In the genomic region with DNA sequence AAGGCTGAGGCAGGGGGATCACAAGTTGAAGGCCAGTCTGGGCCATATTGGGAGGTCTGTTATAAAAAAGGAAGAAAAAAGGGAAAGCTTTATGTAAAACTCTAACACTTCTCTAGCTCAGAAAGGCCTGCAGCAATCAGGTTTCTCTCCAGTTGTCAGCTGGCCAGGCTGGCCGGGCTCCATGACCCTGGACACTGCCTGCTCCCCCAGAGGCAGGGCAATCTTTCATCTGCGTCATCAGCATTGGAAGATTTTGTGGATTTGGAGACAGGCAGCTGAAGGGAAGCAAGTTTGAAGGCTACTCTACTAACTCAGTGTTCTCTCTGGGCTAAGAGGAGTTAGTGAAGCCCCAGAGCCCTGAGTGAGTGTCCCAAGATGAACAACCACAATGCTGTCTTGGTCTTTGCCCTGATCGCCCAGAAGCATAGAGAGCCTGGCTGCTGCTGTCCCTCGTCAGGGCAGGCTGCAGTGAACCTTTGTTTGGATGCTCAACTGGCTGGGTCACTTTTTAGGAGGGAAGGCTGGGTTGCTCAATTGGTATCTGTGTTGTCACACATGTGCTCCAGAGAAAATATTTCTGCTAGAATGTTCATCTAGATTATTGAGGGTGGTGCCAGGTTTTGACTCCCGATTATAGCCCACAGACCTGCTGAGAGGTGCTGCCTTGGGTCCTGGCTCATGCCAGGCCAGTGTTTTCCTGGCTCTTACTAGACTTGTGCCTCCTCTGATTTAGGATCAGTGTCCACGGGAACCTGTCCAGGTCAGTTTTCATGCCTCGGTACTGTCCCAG, we compare ENCODE assay signal across 13 mouse cellular contexts. TPM values are rescaled to one million over a fixed set of nuclear protein-coding genes. Genes with fewer than 3 reads are reported as not detected.
DNase-seq lines count a peak whose midpoint lies in the region; ATAC-seq and TF ChIP-seq lines count a peak whose summit lies in the region.
"Had no signal": no experiment of that assay in that cellular context is flagged by ENCODE, and none has a peak within 500 bp of the region (broad histone marks: within the 10 kb centered on the region; RNA-seq: fewer than 3 reads in every experiment).

No protein-coding gene starts in this region.

- no peak overlapping the region for H3K27ac ChIP-seq in lung, postnatal 0 days (ENCODE audit: low read length)
- H3K27ac ChIP-seq in testis, adult 2 months (ENCODE audit: control insufficient read depth, insufficient read depth, low read depth, low read length): peak overlapping the region; percentile 58
- no peak overlapping the region for H3K27ac ChIP-seq in hindbrain, embryonic 10.5 days
- no peak overlapping the region for H3K27ac ChIP-seq in midbrain, embryonic 15.5 days
- H3K27ac ChIP-seq in midbrain, embryonic 14.5 days (replicated peaks; ENCODE audit: low read depth, low read length): no peak overlapping the region
- H3K27ac ChIP-seq: hindbrain, embryonic 15.5 days had no signal

- H3K4me3 ChIP-seq in lung, postnatal 0 days (ENCODE audit: low read depth, low read length): no peak overlapping the region
- H3K4me3 ChIP-seq in testis, adult 2 months (ENCODE audit: control insufficient read depth, low read depth, low read length): no peak overlapping the region
- H3K4me3 ChIP-seq in hindbrain, embryonic 10.5 days: no peak overlapping the region
- no peak overlapping the region for H3K4me3 ChIP-seq in midbrain, embryonic 15.5 days
- no peak overlapping the region for H3K4me3 ChIP-seq in midbrain, embryonic 14.5 days (replicated peaks; ENCODE audit: low read depth, low read length)
- H3K4me3 ChIP-seq: hindbrain, embryonic 15.5 days had no signal

- no peak overlapping the region for H3K4me2 ChIP-seq in lung, postnatal 0 days (replicated peaks; ENCODE audit: low read depth, low read length)
- no peak overlapping the region for H3K4me2 ChIP-seq in midbrain, embryonic 15.5 days
- no peak overlapping the region for H3K4me2 ChIP-seq in midbrain, embryonic 14.5 days (ENCODE audit: low read length)
- H3K4me2 ChIP-seq: hindbrain, embryonic 15.5 days; lung, embryonic 14.5 days had no signal

- DNase-seq in lung, postnatal 14 days: peak; percentile 48
- no peak for DNase-seq in lung, postnatal 0 days (ENCODE audit: low spot score)
- DNase-seq in gastrocnemius, adult 18-20 months (ENCODE audit: low spot score): peak; percentile 89
- peak; percentile 68 for DNase-seq in kidney, adult 9 months
- DNase-seq in hindbrain, embryonic 10.5 days (ENCODE audit: low spot score): no peak
- no peak for DNase-seq in midbrain, embryonic 14.5 days
- DNase-seq: cerebellum, adult 11 months; lung, embryonic 14.5 days; retina, postnatal 1 day; thymus, adult 18-20 months had no signal

- peaks cover 17% of the 10 kb centered on the region; the same call in 1 of the 2 replicates for H3K36me3 ChIP-seq in lung, postnatal 0 days (ENCODE audit: insufficient read depth, low read length)
- peaks cover 3% of the 10 kb centered on the region; the same call in 1 of the 2 replicates for H3K36me3 ChIP-seq in testis, adult 2 months (ENCODE audit: control insufficient read depth, insufficient read depth, low read length)
- H3K36me3 ChIP-seq in hindbrain, embryonic 10.5 days: peaks cover 66% of the 10 kb centered on the region
- H3K36me3 ChIP-seq in midbrain, embryonic 15.5 days (replicated peaks): peaks cover 17% of the 10 kb centered on the region
- peaks cover 51% of the 10 kb centered on the region for H3K36me3 ChIP-seq in midbrain, embryonic 14.5 days (ENCODE audit: control insufficient read depth, insufficient read depth, low read length)

- no peak for TF ChIP-seq EP300 in lung, postnatal 0 days (IDR thresholded peaks at IDR 0.05)

- WGBS in lung, postnatal 0 days: 80% methylated on average over 7 of the region's 7 CpGs
- 89% methylated on average over 7 of the region's 7 CpGs for WGBS in hindbrain, embryonic 10.5 days
- WGBS in midbrain, embryonic 15.5 days: 89% methylated on average over 7 of the region's 7 CpGs
- WGBS in midbrain, embryonic 14.5 days: 90% methylated on average over 7 of the region's 7 CpGs

- H3K27me3 ChIP-seq in lung, postnatal 0 days (replicated peaks; ENCODE audit: insufficient read depth, low read length): no peaks in the 10 kb centered on the region
- H3K27me3 ChIP-seq in testis, adult 2 months (ENCODE audit: control insufficient read depth, insufficient read depth, low read length): no peaks in the 10 kb centered on the region
- no peaks in the 10 kb centered on the region for H3K27me3 ChIP-seq in hindbrain, embryonic 10.5 days (ENCODE audit: insufficient read depth, poor library complexity, severe bottlenecking)
- H3K27me3 ChIP-seq in midbrain, embryonic 15.5 days (replicated peaks): no peaks in the 10 kb centered on the region
- H3K27me3 ChIP-seq in midbrain, embryonic 14.5 days (ENCODE audit: control insufficient read depth, insufficient read depth, low read length): no peaks in the 10 kb centered on the region
- H3K27me3 ChIP-seq: hindbrain, embryonic 15.5 days had no signal

- TF ChIP-seq CTCF in lung, postnatal 0 days (IDR thresholded peaks at IDR 0.05): no peak
- TF ChIP-seq CTCF in testis, adult 2 months (IDR thresholded peaks at IDR 0.05; ENCODE audit: control insufficient read depth, insufficient read depth, insufficient replicate concordance, low read depth, low read length): no peak

- H3K9ac ChIP-seq in lung, postnatal 0 days (replicated peaks; ENCODE audit: low read depth): no peak overlapping the region
- no peak overlapping the region for H3K9ac ChIP-seq in midbrain, embryonic 15.5 days
- no peak overlapping the region for H3K9ac ChIP-seq in midbrain, embryonic 14.5 days (replicated peaks; ENCODE audit: low read length)
- H3K9ac ChIP-seq: hindbrain, embryonic 15.5 days; lung, embryonic 14.5 days had no signal

- no peaks in the 10 kb centered on the region for H3K4me1 ChIP-seq in lung, postnatal 0 days (ENCODE audit: insufficient read depth, low read depth, low read length)
- H3K4me1 ChIP-seq in testis, adult 2 months (ENCODE audit: control insufficient read depth, insufficient read depth, low read length): peaks cover 9% of the 10 kb centered on the region
- no peaks in the 10 kb centered on the region for H3K4me1 ChIP-seq in hindbrain, embryonic 10.5 days (replicated peaks)
- H3K4me1 ChIP-seq in midbrain, embryonic 15.5 days: no peaks in the 10 kb centered on the region
- H3K4me1 ChIP-seq in midbrain, embryonic 14.5 days (ENCODE audit: control insufficient read depth, insufficient read depth, low read length): no peaks in the 10 kb centered on the region
- H3K4me1 ChIP-seq: hindbrain, embryonic 15.5 days had no signal

- H3K9me3 ChIP-seq in lung, postnatal 0 days (ENCODE audit: low read length): no peaks in the 10 kb centered on the region
- no peaks in the 10 kb centered on the region for H3K9me3 ChIP-seq in hindbrain, embryonic 10.5 days
- no peaks in the 10 kb centered on the region for H3K9me3 ChIP-seq in midbrain, embryonic 15.5 days
- H3K9me3 ChIP-seq in midbrain, embryonic 14.5 days (ENCODE audit: control insufficient read depth, low read length): no peaks in the 10 kb centered on the region
- H3K9me3 ChIP-seq: hindbrain, embryonic 15.5 days had no signal

- no peak for ATAC-seq in lung, postnatal 0 days
- ATAC-seq in midbrain, embryonic 15.5 days (replicated peaks): no peak
- ATAC-seq in midbrain, embryonic 14.5 days (ENCODE audit: low FRiP score, low TSS enrichment): no peak

- no peak for TF ChIP-seq POLR2A in testis, adult 2 months (IDR thresholded peaks at IDR 0.05; ENCODE audit: control insufficient read depth, low read depth, low read length)

RNA-seq across cellular contexts. Expression of gene Nadk, which starts 16.4 kb away (rescaled TPM):
- 70.9 and 76.3 TPM in 2 replicates for polyA plus RNA-seq in lung, postnatal 0 days (2015; fragmentation: Nextera tagmentation; extraction: Ambion mirVana)
- total RNA-seq in gastrocnemius, adult 18-20 months (2021): 10 to 100 TPM; 16.7 to 22.6 TPM
- 43.1 and 48.9 TPM in 2 replicates for polyA plus RNA-seq in testis, adult 2 months (2012; rRNA removed)
- polyA plus RNA-seq in hindbrain, embryonic 10.5 days (2016; fragmentation: Nextera tagmentation; extraction: Ambion mirVana): 102 and 107 TPM in 2 replicates
- polyA plus RNA-seq in midbrain, embryonic 15.5 days (2015; fragmentation: Nextera tagmentation; extraction: Ambion mirVana): 82.9 and 88.7 TPM in 2 replicates
- polyA plus RNA-seq in midbrain, embryonic 14.5 days (2014; fragmentation: Nextera tagmentation; extraction: Ambion mirVana): 70.4 and 95.1 TPM in 2 replicates

RNA-seq across cellular contexts. Expression of gene Slc35e2, which starts 22.7 kb away (rescaled TPM):
- polyA plus RNA-seq in lung, postnatal 0 days (2015; fragmentation: Nextera tagmentation; extraction: Ambion mirVana): 3.1 and 3.7 TPM in 2 replicates
- 1 to 10 TPM; 3.8 to 4.4 TPM for total RNA-seq in gastrocnemius, adult 18-20 months (2021)
- polyA plus RNA-seq in testis, adult 2 months (2012; rRNA removed): 3.2 and 3.5 TPM in 2 replicates
- 12.0 and 13.4 TPM in 2 replicates for polyA plus RNA-seq in hindbrain, embryonic 10.5 days (2016; fragmentation: Nextera tagmentation; extraction: Ambion mirVana)
- polyA plus RNA-seq in midbrain, embryonic 15.5 days (2015; fragmentation: Nextera tagmentation; extraction: Ambion mirVana): 15.3 and 17.5 TPM in 2 replicates
- polyA plus RNA-seq in midbrain, embryonic 14.5 days (2014; fragmentation: Nextera tagmentation; extraction: Ambion mirVana): 15.6 and 19.9 TPM in 2 replicates

RNA-seq across cellular contexts. Expression of gene Cdk11b, which starts 46.1 kb away (rescaled TPM):
- 67.3 and 74.4 TPM in 2 replicates for polyA plus RNA-seq in lung, postnatal 0 days (2015; fragmentation: Nextera tagmentation; extraction: Ambion mirVana)
- total RNA-seq in gastrocnemius, adult 18-20 months (2021): 10 to 100 TPM; 29.4 to 30.4 TPM
- polyA plus RNA-seq in testis, adult 2 months (2012; rRNA removed): 23.6 and 29.9 TPM in 2 replicates
- polyA plus RNA-seq in hindbrain, embryonic 10.5 days (2016; fragmentation: Nextera tagmentation; extraction: Ambion mirVana): 61.2 and 76.9 TPM in 2 replicates
- polyA plus RNA-seq in midbrain, embryonic 15.5 days (2015; fragmentation: Nextera tagmentation; extraction: Ambion mirVana): 54.6 and 56.2 TPM in 2 replicates
- 49.4 and 49.9 TPM in 2 replicates for polyA plus RNA-seq in midbrain, embryonic 14.5 days (2014; fragmentation: Nextera tagmentation; extraction: Ambion mirVana)

Comparison
In these comparisons a context has a peak if more than half of its experiments do, and no peak if none do; other contexts are left out.
1. DNase-seq: peak in lung, postnatal 14 days (single experiment), gastrocnemius, adult 18-20 months (single experiment) and kidney, adult 9 months (single experiment); none in lung, postnatal 0 days (single experiment), hindbrain, embryonic 10.5 days (single experiment) and midbrain, embryonic 14.5 days (single experiment).